Mouse (Mus musculus): ENCODE data around the gene Slc27a5.

Gene Slc27a5

GRCm38 (mm10) chr7:12998053-12998452 is at the start of gene Slc27a5:
Slc27a5 (minus strand) TSS chr7:12998192.
- no peak for DNase-seq (ENCODE audit: low spot score in 2 of 2)

DNA sequence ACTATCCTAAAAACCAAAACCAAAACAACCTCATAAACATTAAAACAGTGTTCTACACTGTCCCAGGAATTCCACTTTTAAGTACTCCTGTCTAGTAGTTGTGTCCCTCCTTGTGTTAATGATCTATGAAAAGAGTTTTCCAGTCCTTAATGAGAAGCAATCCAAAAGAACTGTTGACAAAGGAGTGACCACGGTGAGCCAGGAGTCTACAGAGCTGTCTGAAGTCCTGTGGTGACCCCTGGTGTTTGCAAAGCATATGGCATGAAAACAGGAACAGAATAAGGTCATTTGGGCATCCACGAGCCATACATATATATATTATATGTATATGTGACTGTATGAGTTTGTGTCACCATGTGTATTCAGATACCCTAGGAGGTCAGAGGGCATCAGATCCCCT is 48.1 kb upstream of the Slc27a5 start:
- DNase-seq (ENCODE audit: low spot score in 2 of 2) = peak; percentile 65 to 68

DNA sequence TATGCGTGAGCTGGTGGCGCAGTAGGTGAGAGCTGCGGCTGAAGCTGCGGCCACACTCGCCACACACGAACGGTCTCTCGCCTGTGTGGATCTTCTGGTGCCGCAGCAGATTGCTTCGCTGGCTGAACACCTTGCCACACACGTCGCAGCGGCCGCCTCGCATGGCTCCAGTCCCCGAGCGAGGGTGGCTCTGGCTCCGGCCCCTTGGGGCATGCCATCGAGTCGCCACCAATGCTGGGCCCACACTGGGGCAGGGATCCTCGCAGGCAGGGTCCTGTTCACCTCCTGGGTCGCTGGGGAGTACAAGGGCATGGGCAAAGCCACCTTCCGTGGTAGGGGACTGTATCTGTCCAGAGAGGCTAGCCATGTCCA is 46.2 kb upstream of the Slc27a5 start:
- no peak for DNase-seq (ENCODE audit: low spot score in 2 of 2)

DNA sequence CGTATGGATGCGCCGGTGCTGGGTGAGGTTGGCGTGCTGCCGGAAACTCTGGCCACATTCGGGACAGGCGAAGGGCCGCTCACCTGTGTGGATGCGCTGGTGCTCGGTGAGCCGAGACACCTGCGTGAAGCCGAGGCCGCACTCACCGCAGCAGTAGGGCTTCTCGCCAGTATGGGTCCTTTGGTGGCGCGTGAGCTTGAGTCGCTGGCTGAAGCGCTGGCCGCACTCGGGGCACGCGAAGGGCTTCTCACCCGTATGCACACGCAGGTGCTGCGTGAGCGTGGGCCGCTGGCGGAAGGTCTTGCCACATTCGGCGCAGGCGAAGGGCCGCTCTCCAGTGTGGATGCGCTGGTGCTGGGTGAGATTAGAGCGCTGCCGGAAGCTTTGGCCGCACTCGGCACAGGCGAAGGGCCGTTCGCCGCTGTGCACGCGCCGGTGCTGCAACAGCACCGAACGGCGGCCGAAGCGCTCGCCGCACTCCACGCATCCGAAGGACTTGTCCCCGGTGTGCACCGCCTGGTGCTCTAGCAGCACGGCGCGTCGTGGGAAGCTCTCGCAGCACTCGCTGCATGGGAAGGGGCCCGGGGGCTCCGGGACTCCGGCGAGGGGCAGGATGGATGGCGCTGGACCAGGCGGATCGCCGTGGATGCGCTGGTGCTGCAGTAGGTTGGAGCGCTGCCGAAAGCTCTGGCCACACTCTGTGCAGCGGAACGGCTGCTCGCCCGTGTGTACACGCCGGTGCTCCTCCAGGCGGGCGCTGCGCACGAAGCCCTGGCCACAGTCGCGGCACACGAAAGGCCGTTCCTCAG is 45.7 kb upstream of the Slc27a5 start:
- DNase-seq (ENCODE audit: low spot score in 2 of 2) = no peak

DNA sequence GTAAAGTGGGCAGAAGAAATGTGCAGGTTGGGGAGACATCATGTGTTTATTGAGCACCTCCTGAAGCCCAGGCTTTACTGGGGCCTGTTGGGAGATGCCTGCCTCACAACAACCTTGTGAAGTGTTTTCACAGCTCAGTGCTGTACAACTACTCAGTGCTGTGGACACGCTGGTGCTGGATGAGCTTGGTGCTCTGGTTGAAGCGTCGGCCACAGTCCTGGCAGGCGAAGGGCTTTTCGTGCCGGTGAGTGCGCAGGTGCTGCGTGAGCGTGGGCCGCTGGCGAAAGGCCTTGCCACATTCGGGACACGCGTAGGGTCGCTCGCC is 45.1 kb upstream of the Slc27a5 start:
- DNase-seq (ENCODE audit: low spot score in 2 of 2) = no peak

GRCm38 (mm10) chr7:13042511-13042910 is 44.5 kb upstream of the Slc27a5 start:
- no peak for DNase-seq (ENCODE audit: low spot score in 2 of 2)

DNA sequence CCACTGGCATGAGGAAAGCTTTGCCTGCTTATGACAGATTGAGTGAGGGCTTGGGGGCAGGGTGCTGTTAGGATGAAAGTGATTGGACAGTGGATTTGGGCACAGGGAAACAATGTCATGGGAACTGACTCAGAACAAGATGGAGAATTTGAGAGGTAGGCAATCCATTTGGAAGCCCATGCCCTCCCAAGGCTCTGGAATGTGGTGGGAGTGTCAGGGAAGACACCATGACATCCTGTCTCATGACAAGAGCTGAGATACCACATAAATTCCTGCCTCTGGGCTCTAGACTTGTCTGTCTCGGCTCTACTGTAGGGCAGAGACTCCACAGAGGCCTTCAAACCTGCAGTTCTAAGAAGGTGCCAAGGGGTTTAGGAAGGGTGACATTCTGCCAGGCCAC is 43.3 kb upstream of the Slc27a5 start:
- no peak for DNase-seq (ENCODE audit: low spot score in 2 of 2)

- DNase-seq (ENCODE audit: low spot score in 2 of 2) = no peak
Measured at GRCm38 (mm10) chr7:13039181-13039580, 41.2 kb upstream of the Slc27a5 start.

GRCm38 (mm10) chr7:13038621-13039169 is 40.7 kb upstream of the Slc27a5 start:
- no peak for DNase-seq (ENCODE audit: low spot score in 2 of 2)

GRCm38 (mm10) chr7:13037901-13038555 is 40.0 kb upstream of the Slc27a5 start, which contains the start of gene Ube2m:
Ube2m (minus strand) TSS chr7:13038275.
- peak; percentile 98 to 99 for DNase-seq (ENCODE audit: low spot score in 2 of 2)

GRCm38 (mm10) chr7:13037366-13037765 is 39.4 kb upstream of the Slc27a5 start:
- DNase-seq (ENCODE audit: low spot score in 2 of 2) = no peak

DNA sequence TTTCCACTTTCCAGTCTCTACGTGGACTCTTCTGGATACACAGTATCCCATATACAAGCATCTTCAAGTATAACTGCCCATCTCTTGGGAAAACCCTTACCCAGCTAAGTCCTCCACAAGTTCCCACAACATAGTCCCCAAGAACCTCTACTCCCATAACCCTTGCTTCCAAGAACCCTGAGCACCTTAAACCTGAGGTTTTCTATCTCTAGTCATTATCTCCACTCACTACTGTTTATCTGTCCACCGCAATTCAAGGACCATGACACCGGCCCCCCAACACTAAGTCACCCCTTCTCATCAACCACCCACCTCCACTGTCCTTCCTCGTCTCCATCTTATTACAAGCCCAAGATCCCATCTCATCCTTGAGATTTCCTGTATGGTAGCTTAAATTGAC is 38.8 kb upstream of the Slc27a5 start:
- no peak for DNase-seq (ENCODE audit: low spot score in 2 of 2)

- DNase-seq (ENCODE audit: low spot score in 2 of 2) = no peak
Measured at GRCm38 (mm10) chr7:13035211-13035855, 37.3 kb upstream of the Slc27a5 start.

- DNase-seq (ENCODE audit: low spot score in 2 of 2) = peak; percentile 97
Measured at GRCm38 (mm10) chr7:13034148-13034977, 36.4 kb upstream of the Slc27a5 start, which contains the start of gene Chmp2a. Chmp2a (minus strand) TSS chr7:13034807.

- DNase-seq (ENCODE audit: low spot score in 2 of 2) = no peak
Measured at GRCm38 (mm10) chr7:13033451-13034147, 35.6 kb upstream of the Slc27a5 start.

DNA sequence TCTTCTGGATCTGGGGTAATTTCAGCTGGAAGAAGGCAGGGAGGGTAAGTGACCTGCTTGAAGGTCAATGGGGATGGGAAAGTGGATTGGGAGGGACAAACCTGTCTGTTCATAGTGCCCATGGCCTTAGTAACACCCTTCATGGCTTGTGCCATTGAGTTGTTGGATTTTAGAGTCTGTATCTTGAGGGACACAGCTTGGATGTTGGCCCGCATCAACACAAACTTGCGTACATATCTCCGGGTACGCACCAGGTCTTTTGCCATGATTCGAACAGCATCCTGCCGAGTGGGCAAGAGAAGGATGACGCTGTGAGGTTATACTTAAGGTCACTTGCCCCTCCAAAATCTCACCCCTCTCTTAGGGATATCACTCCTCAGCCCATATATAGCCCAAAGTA is 34.5 kb upstream of the Slc27a5 start:
- DNase-seq (ENCODE audit: low spot score in 2 of 2) = no peak

DNA sequence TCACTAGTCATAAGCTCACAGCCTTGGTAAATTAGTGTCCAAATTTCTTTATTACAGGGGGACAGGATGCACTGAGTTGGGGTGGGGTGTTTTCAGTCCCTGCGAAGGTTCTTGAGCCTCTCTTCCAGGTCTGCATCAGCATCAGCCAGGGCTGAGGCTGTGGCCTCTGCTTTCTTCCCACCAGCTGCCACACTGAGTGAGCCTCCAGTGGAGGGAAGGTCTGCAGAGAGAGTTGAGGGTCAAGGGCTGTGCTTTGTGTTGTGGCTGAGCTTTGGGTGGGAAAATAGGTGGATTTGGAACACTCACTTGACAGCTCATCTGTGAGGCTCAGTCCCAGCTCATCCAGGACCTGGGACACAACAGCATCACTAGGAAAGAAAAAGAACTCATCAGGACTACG is 34.0 kb upstream of the Slc27a5 start:
- no peak for DNase-seq (ENCODE audit: low spot score in 2 of 2)

- DNase-seq (ENCODE audit: low spot score in 2 of 2) = no peak
Measured at GRCm38 (mm10) chr7:13031069-13031468, 33.1 kb upstream of the Slc27a5 start.

- no peak for DNase-seq (ENCODE audit: low spot score in 2 of 2)
Measured at GRCm38 (mm10) chr7:13028986-13029385, 31.0 kb upstream of the Slc27a5 start.

- no peak for DNase-seq (ENCODE audit: low spot score in 2 of 2)
Measured at GRCm38 (mm10) chr7:13025511-13026112, 27.6 kb upstream of the Slc27a5 start.

- peak; percentile 54 to 64 for DNase-seq (ENCODE audit: low spot score in 2 of 2)
Measured at GRCm38 (mm10) chr7:13024805-13025204, 26.8 kb upstream of the Slc27a5 start.
